14 mouse cellular contexts compared by ENCODE assay signal in the genomic region with DNA sequence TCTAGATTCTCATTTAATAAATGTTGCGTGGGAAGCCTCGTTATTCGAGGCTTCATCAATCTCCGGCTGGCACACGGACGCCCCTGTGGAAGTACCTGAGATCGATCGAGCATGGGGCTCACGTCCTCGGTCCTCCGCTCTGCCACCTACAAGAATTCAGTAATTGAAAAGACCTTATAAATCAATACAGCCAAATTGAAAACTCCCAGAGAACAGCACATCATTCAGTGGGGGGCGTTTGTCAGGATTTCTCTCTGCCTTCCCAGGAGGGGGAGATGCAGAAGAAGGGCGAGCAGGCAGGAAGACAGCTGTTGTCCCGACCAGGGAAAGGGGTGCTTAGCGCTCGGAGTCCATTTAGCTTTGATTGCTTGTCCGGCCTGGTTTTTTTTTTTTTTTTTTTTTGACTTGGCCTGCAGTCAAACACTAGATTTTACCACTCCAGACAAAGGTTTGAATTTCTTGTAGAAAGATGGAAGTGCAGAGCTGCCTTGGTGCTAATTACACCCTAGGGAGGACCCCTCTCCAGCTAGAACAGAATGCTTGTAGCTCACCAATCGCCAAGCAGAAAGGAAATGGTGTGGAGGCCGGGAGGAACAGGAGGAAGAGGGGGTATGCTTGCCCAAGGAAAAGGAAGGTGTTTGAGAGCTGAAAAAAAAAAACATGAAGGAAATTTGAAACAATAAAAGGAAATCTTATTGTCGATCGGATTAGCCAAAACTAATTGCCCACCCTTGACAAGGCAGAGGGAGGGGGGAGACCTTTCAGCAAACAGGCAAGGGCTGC. TPM values are rescaled to one million over a fixed set of nuclear protein-coding genes. Genes with fewer than 3 reads are reported as not detected.
DNase-seq lines count a peak whose midpoint lies in the region; ATAC-seq lines count a peak whose summit lies in the region.
"Had no signal": no experiment of that assay in that cellular context is flagged by ENCODE, and none has a peak within 500 bp of the region (broad histone marks: within the 10 kb centered on the region; RNA-seq: fewer than 3 reads in every experiment).

No protein-coding gene starts in this region.

- H3K27me3 ChIP-seq in lung, embryonic 16.5 days (ENCODE audit: control insufficient read depth, insufficient read depth, low read depth, low read length): no peaks in the 10 kb centered on the region
- no peaks in the 10 kb centered on the region for H3K27me3 ChIP-seq in kidney, embryonic 14.5 days (ENCODE audit: control insufficient read depth, insufficient read depth, low read length)
- no peaks in the 10 kb centered on the region for H3K27me3 ChIP-seq in neural tube, embryonic 14.5 days (ENCODE audit: control insufficient read depth, insufficient read depth, low read length)
- H3K27me3 ChIP-seq: embryonic facial prominence, embryonic 13.5 days had no signal

- H3K4me2 ChIP-seq in lung, embryonic 16.5 days (ENCODE audit: low read depth, low read length): no peak overlapping the region; the same call in 1 of the 2 replicates
- H3K4me2 ChIP-seq in kidney, embryonic 14.5 days (replicated peaks; ENCODE audit: low read depth, low read length): no peak overlapping the region
- peak overlapping the region; percentile 8; the same call in 1 of the 2 replicates for H3K4me2 ChIP-seq in neural tube, embryonic 14.5 days (ENCODE audit: low read depth, low read length)
- H3K4me2 ChIP-seq: embryonic facial prominence, embryonic 13.5 days had no signal

- 45% methylated on average over 21 of the region's 21 CpGs for WGBS in lung, embryonic 16.5 days
- 41% methylated on average over 21 of the region's 21 CpGs for WGBS in kidney, embryonic 14.5 days
- WGBS in neural tube, embryonic 14.5 days: 17% methylated on average over 21 of the region's 21 CpGs

- peak; percentile 7 for DNase-seq in adrenal gland, adult 2 months
- no peak for DNase-seq in adrenal gland, postnatal 4 days (ENCODE audit: low spot score in 2 of 2)
- DNase-seq in lung, postnatal 14 days: no peak
- DNase-seq in layer of hippocampus, adult 11-12 months (ENCODE audit: low spot score): no peak
- DNase-seq in cerebellum, postnatal 14 days: no peak
- DNase-seq: gastrocnemius, postnatal 14 days had no signal

- no peak overlapping the region for H3K4me3 ChIP-seq in lung, embryonic 16.5 days (ENCODE audit: low read length)
- H3K4me3 ChIP-seq in kidney, embryonic 14.5 days (ENCODE audit: low read length): no peak overlapping the region
- no peak overlapping the region for H3K4me3 ChIP-seq in neural tube, embryonic 14.5 days (ENCODE audit: low read depth, low read length)
- H3K4me3 ChIP-seq: embryonic facial prominence, embryonic 13.5 days had no signal

- H3K27ac ChIP-seq in lung, embryonic 16.5 days (ENCODE audit: low read length): no peak overlapping the region
- peak overlapping the region; percentile 2; the same call in 1 of the 2 replicates for H3K27ac ChIP-seq in kidney, embryonic 14.5 days (ENCODE audit: low read depth, low read length)
- H3K27ac ChIP-seq in neural tube, embryonic 14.5 days (ENCODE audit: low read depth, low read length): peak overlapping the region; percentile 78
- H3K27ac ChIP-seq: embryonic facial prominence, embryonic 13.5 days; macrophage had no signal

- no peaks in the 10 kb centered on the region for H3K9me3 ChIP-seq in lung, embryonic 16.5 days (ENCODE audit: control insufficient read depth, low read length)
- H3K9me3 ChIP-seq in kidney, embryonic 14.5 days (ENCODE audit: control insufficient read depth, low read length): no peaks in the 10 kb centered on the region
- H3K9me3 ChIP-seq in neural tube, embryonic 14.5 days (ENCODE audit: control insufficient read depth, low read length): no peaks in the 10 kb centered on the region
- H3K9me3 ChIP-seq: embryonic facial prominence, embryonic 13.5 days had no signal

- no peaks in the 10 kb centered on the region for H3K36me3 ChIP-seq in lung, embryonic 16.5 days (ENCODE audit: control insufficient read depth, insufficient read depth, low read length)
- no peaks in the 10 kb centered on the region for H3K36me3 ChIP-seq in kidney, embryonic 14.5 days (ENCODE audit: control insufficient read depth, insufficient read depth, low read length)
- H3K36me3 ChIP-seq in neural tube, embryonic 14.5 days (ENCODE audit: control insufficient read depth, insufficient read depth, low read length): no peaks in the 10 kb centered on the region
- H3K36me3 ChIP-seq: embryonic facial prominence, embryonic 13.5 days; G1E had no signal

- ATAC-seq in lung, embryonic 16.5 days (ENCODE audit: low read depth): peak; percentile 81
- no peak for ATAC-seq in kidney, embryonic 14.5 days (ENCODE audit: low FRiP score, low TSS enrichment)
- ATAC-seq in neural tube, embryonic 14.5 days (ENCODE audit: low read depth): peak; percentile 63
- ATAC-seq: intestine, embryonic 16.5 days had no signal

- peaks cover 9% of the 10 kb centered on the region for H3K4me1 ChIP-seq in lung, embryonic 16.5 days (replicated peaks; ENCODE audit: control insufficient read depth, insufficient read depth, low read length)
- no peaks in the 10 kb centered on the region for H3K4me1 ChIP-seq in kidney, embryonic 14.5 days (ENCODE audit: control insufficient read depth, insufficient read depth, low read length)
- H3K4me1 ChIP-seq in neural tube, embryonic 14.5 days (ENCODE audit: control insufficient read depth, insufficient read depth, low read length): peaks cover 14% of the 10 kb centered on the region; the same call in 1 of the 2 replicates
- H3K4me1 ChIP-seq: embryonic facial prominence, embryonic 13.5 days had no signal

- H3K9ac ChIP-seq in lung, embryonic 16.5 days (ENCODE audit: low read length): no peak overlapping the region
- no peak overlapping the region for H3K9ac ChIP-seq in kidney, embryonic 14.5 days (ENCODE audit: low read depth, low read length)
- no peak overlapping the region for H3K9ac ChIP-seq in neural tube, embryonic 14.5 days (replicated peaks; ENCODE audit: low read depth, low read length)
- H3K9ac ChIP-seq: embryonic facial prominence, embryonic 13.5 days had no signal

RNA-seq across cellular contexts. Expression of gene 1700069L16Rik, which starts 20.6 kb away (rescaled TPM):
- not detected for total RNA-seq in adrenal gland, adult 2 months (2021)
- polyA plus RNA-seq in adrenal gland, adult 2 months (2012; rRNA removed): not detected in 2 replicates
- total RNA-seq in adrenal gland, postnatal 4 days (2021): not detected
- polyA plus RNA-seq in lung, embryonic 16.5 days (2015; fragmentation: Nextera tagmentation; extraction: Ambion mirVana): not detected in 2 replicates
- not detected in 2 replicates for polyA plus RNA-seq in kidney, embryonic 14.5 days (2014; fragmentation: Nextera tagmentation; extraction: Ambion mirVana)
- polyA plus RNA-seq in neural tube, embryonic 14.5 days (2014; fragmentation: Nextera tagmentation; extraction: Ambion mirVana): not detected in 2 replicates
- total RNA-seq: G1E; gastrocnemius, postnatal 14 days; left cerebral cortex, postnatal 14 days had no signal
- polyA plus RNA-seq: embryonic facial prominence, embryonic 13.5 days; G1E; intestine, embryonic 16.5 days; macrophage had no signal

RNA-seq across cellular contexts. Expression of gene Ficd, which starts 31.6 kb away (rescaled TPM):
- total RNA-seq in adrenal gland, adult 2 months (2021): 10 to 100 TPM; 10.5 to 19.5 TPM
- 11.8 and 12.3 TPM in 2 replicates for polyA plus RNA-seq in adrenal gland, adult 2 months (2012; rRNA removed)
- 10 to 100 TPM; 10.7 to 13.6 TPM for total RNA-seq in adrenal gland, postnatal 4 days (2021)
- polyA plus RNA-seq in lung, embryonic 16.5 days (2015; fragmentation: Nextera tagmentation; extraction: Ambion mirVana): 6.4 and 6.9 TPM in 2 replicates
- polyA plus RNA-seq in kidney, embryonic 14.5 days (2014; fragmentation: Nextera tagmentation; extraction: Ambion mirVana): 2.2 and 4.3 TPM in 2 replicates
- polyA plus RNA-seq in neural tube, embryonic 14.5 days (2014; fragmentation: Nextera tagmentation; extraction: Ambion mirVana): 6.3 and 7.3 TPM in 2 replicates

RNA-seq across cellular contexts. Expression of gene Cmklr1, which starts 53.8 kb away (rescaled TPM):
- total RNA-seq in adrenal gland, adult 2 months (2021): 10 to 100 TPM; 25.3 to 25.7 TPM
- 61.3 and 75.6 TPM in 2 replicates for polyA plus RNA-seq in adrenal gland, adult 2 months (2012; rRNA removed)
- 10 to 100 TPM; 14.8 to 15.4 TPM for total RNA-seq in adrenal gland, postnatal 4 days (2021)
- polyA plus RNA-seq in lung, embryonic 16.5 days (2015; fragmentation: Nextera tagmentation; extraction: Ambion mirVana): 14.0 and 17.9 TPM in 2 replicates
- 3.6 and 4.9 TPM in 2 replicates for polyA plus RNA-seq in kidney, embryonic 14.5 days (2014; fragmentation: Nextera tagmentation; extraction: Ambion mirVana)
- polyA plus RNA-seq in neural tube, embryonic 14.5 days (2014; fragmentation: Nextera tagmentation; extraction: Ambion mirVana): 0.80 and 2.2 TPM in 2 replicates
- polyA plus RNA-seq: G1E had no signal
